Mouse (Mus musculus) testis, adult 2 months (tissue): ENCODE measurements around the gene Ada.

Experiments used
- CTCF ChIP-seq: fragments of 200-500 bp; IDR thresholded peaks from 2 replicates; pipeline ENCODE4 v1.5.1; 2012; ENCODE audit warnings: low read depth, mild to moderate bottlenecking, inconsistent platforms, low read length, moderate library complexity; ENCODE audit not compliant: control insufficient read depth, insufficient read depth, insufficient replicate concordance
- POLR2A ChIP-seq: fragments of 200-500 bp; IDR thresholded peaks from 2 replicates; pipeline ENCODE4 v1.6.1; 2012; ENCODE audit warnings: low read depth, mild to moderate bottlenecking, inconsistent platforms, low read length, moderate library complexity; ENCODE audit not compliant: control insufficient read depth

DNA sequence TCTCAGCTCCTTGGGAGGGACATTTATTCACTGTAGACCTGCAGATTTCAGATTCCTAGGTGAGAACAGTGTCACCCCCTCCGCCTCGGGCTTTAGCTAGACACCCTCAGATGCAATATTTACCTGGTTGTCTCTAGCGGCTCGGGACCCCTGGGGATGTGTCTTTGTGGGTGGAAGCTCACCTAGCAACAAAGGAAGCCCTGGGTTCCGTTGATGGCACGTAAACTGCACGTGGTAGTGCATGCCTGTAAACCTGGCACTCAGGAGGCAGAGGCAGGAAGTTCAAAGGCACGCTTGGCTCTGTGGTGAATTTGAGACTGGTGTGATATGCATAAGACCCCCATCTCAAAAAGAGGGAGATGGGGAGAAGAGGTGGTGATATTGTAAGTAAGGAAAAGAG lies 20.7 kb upstream of the Ada start:
- no peak for TF ChIP-seq CTCF
- TF ChIP-seq POLR2A, result no peak
